Mouse (Mus musculus) E14TG2a.4 (cell line): ENCODE measurements around the gene Pigu.

ENCODE experiments used
- CTCF ChIP-seq: conservative IDR thresholded peaks from 2 replicates; pipeline ENCODE4 v1.5.1; 2014; ENCODE audit warnings: low read length
- POU5F1 ChIP-seq: IDR thresholded peaks from 2 replicates; pipeline ENCODE4 v1.6.1; 2014; ENCODE audit warnings: low read length, borderline replicate concordance

DNA sequence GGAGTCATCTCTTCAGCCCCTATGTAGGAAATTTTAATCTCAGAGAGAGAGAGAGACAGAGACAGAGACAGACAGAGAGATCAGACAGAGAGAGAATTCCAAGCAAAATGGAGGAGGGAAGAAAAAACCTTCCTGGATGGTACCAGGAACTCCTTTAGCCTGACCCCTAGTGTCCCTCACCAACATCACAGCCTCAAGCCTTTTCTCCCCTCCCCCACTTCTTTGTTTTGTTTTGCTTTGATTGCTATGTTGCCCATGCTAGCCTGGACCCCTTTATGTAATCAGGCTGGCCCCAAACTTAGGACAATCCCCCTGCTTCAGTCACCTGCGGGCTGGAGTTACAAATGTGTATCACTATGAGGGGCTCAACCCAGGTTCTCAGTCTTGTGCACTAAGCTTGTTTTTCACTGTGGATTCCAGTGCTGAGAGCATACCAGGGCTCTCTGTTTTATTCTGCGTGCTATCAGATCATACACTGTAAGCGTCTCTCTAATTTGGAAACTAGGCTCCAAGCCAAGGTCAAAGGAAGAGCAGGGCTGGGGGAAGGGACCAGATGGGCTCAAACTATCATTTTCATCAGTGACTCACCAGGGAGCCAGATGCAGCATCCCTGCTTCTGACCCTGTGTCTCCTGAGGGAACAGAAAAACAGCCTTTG lies 48.2 kb downstream of the Pigu start:
- TF ChIP-seq CTCF (no peak), POU5F1 (no peak)
